9 mouse cellular contexts compared by ENCODE assay signal in the genomic region with DNA sequence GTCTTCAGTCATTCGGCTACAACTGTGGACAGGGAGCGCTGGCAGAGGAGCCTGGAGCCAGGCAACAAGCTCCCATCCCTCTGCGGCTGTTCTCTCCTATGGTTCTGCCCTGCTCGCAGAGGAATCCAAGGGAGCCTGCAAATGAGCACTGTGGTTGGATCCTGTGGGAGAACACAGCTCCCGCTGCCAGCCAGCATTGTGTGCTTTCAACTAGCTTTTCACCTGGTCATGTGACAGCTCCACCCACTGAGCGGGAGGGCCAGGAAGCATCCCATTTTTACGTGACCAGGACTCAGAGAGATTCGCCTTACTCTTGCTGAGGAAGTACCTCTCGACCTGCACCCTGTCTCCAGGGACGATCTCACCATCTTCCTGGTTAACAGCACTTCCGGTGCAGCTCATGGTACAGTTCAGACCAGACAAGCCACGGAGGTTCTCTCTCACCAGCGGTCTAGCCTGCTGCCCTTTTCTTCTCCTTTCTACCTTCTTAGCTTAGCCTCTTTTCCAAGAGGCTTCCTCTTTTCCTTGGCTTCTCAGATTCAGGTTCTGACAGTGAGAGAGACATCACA.
A peak's percentile ranks its signal among the peaks of the same experiment; 100 is the strongest.
DNase-seq lines count a peak whose midpoint lies in the region; ATAC-seq lines count a peak whose summit lies in the region.
"Had no signal": no experiment of that assay in that cellular context is flagged by ENCODE, and none has a peak within 500 bp of the region (broad histone marks: within the 10 kb centered on the region; RNA-seq: fewer than 3 reads in every experiment).

No protein-coding gene starts in this region.

- no peaks in the 10 kb centered on the region for H3K36me3 ChIP-seq in heart, embryonic 12.5 days
- H3K36me3 ChIP-seq in neural tube, embryonic 12.5 days: no peaks in the 10 kb centered on the region

- peaks cover 13% of the 10 kb centered on the region for H3K4me1 ChIP-seq in heart, embryonic 12.5 days (replicated peaks)
- H3K4me1 ChIP-seq in neural tube, embryonic 12.5 days: no peaks in the 10 kb centered on the region

- H3K9ac ChIP-seq in heart, embryonic 12.5 days: no peak overlapping the region
- H3K9ac ChIP-seq in neural tube, embryonic 12.5 days: no peak overlapping the region

- no peak for DNase-seq in heart, postnatal 10 days
- DNase-seq in neural tube, embryonic 10.5 days (ENCODE audit: extremely low spot score, low spot score): no peak
- DNase-seq in layer of hippocampus, adult 9-11 months: peak; percentile 45
- DNase-seq in right cerebral cortex, postnatal 25 days: peak; percentile 34
- no peak for DNase-seq in B cell, adult 2 months
- no peak for DNase-seq in c-Kit-positive CD71-positive TER-119-positive erythroid progenitor cells, embryonic 14.5 days (ENCODE audit: low spot score)
- DNase-seq: lung, postnatal 10 days had no signal

- no peaks in the 10 kb centered on the region for H3K9me3 ChIP-seq in heart, embryonic 12.5 days (replicated peaks)
- H3K9me3 ChIP-seq in neural tube, embryonic 12.5 days: no peaks in the 10 kb centered on the region

- H3K27me3 ChIP-seq in heart, embryonic 12.5 days (replicated peaks): 0 out of 2 replicates have a peak, but pooled peaks cover 12% of the 10 kb centered on the region
- no peaks in the 10 kb centered on the region for H3K27me3 ChIP-seq in neural tube, embryonic 12.5 days (replicated peaks)

- ATAC-seq in heart, embryonic 12.5 days (ENCODE audit: insufficient number of reproducible peaks, low FRiP score): no peak
- ATAC-seq in neural tube, embryonic 12.5 days (ENCODE audit: low FRiP score, low read depth): no peak

- WGBS in heart, embryonic 12.5 days: 36% methylated on average over 13 of the region's 13 CpGs
- 48% methylated on average over 13 of the region's 13 CpGs for WGBS in neural tube, embryonic 12.5 days

- H3K27ac ChIP-seq in heart, embryonic 12.5 days (ENCODE audit: poor library complexity, severe bottlenecking): no peak overlapping the region
- no peak overlapping the region for H3K27ac ChIP-seq in neural tube, embryonic 12.5 days

- H3K4me2 ChIP-seq in heart, embryonic 12.5 days: peak overlapping the region; percentile 35
- H3K4me2 ChIP-seq in neural tube, embryonic 12.5 days (replicated peaks): peak overlapping the region; percentile 32; the same call in 1 of the 2 replicates

- intact Hi-C loops in heart, postnatal 10 days (cut with DNase I): no loop called here

- no peak overlapping the region for H3K4me3 ChIP-seq in heart, embryonic 12.5 days
- no peak overlapping the region for H3K4me3 ChIP-seq in neural tube, embryonic 12.5 days

Comparison
In these comparisons a context has a peak if more than half of its experiments do, and no peak if none do; other contexts are left out.
1. DNase-seq: peak in layer of hippocampus, adult 9-11 months (single experiment) and right cerebral cortex, postnatal 25 days (single experiment); none in heart, postnatal 10 days (0 of 2), neural tube, embryonic 10.5 days (single experiment), B cell, adult 2 months (0 of 2) and c-Kit-positive CD71-positive TER-119-positive erythroid progenitor cells, embryonic 14.5 days (single experiment).